ENCODE assay signal across 9 mouse cellular contexts in genomic region chr9:27739287-27739686, GRCm38 (mm10). TPM values are rescaled to one million over a fixed set of nuclear protein-coding genes. Genes with fewer than 3 reads are reported as not detected.
DNase-seq lines count a peak whose midpoint lies in the region; ATAC-seq and TF ChIP-seq lines count a peak whose summit lies in the region.
"Had no signal": no experiment of that assay in that cellular context is flagged by ENCODE, and none has a peak within 500 bp of the region (broad histone marks: within the 10 kb centered on the region; RNA-seq: fewer than 3 reads in every experiment).

No protein-coding gene starts in this region.

- H3K27ac ChIP-seq in layer of hippocampus, adult 2 months: no peak overlapping the region

- DNase-seq in adrenal gland, adult (ENCODE audit: inconsistent age in 2 of 2, low spot score in 1 of 2): peak; percentile 35 to 71
- DNase-seq in adrenal gland, adult 8-10 months: no peak
- no peak for DNase-seq in layer of hippocampus, adult 2 months (ENCODE audit: low spot score in 2 of 2)
- no peak for DNase-seq in layer of hippocampus, adult 8-10 months (ENCODE audit: low spot score in 2 of 2)
- peak; percentile 70 for DNase-seq in ZHBTc4 (ENCODE audit: low read depth, low spot score)
- DNase-seq in gastrocnemius, postnatal 4 days (ENCODE audit: low spot score in 2 of 2): peak; percentile 20 to 37
- peak; percentile 49 for DNase-seq in mesoderm, embryonic 11.5 days (ENCODE audit: low read depth, low spot score)

- ATAC-seq in frontal cortex, adult (ENCODE audit: low TSS enrichment): no peak

- no peak overlapping the region for H3K4me3 ChIP-seq in layer of hippocampus, adult 2 months
- H3K4me3 ChIP-seq: erythroblast, embryonic 14.5 days had no signal

- TF ChIP-seq CTCF in layer of hippocampus, adult 2 months (conservative IDR thresholded peaks at IDR 0.05): peak; percentile 77

RNA-seq across cellular contexts. Expression of gene Opcml, which starts 51.3 kb away (rescaled TPM):
- 1 to 10 TPM in 3 of 4 experiments, under 1 TPM in 1; 0.80 to 2.2 (median 1.8) TPM for total RNA-seq in adrenal gland, adult 8-10 months (2022)
- 100 to 1,000 TPM; 252 to 259 TPM for total RNA-seq in layer of hippocampus, adult 2 months (2021)
- total RNA-seq in layer of hippocampus, adult 8-10 months (2022): 100 to 1,000 TPM; 229 to 268 (median 247) TPM
- total RNA-seq in gastrocnemius, postnatal 4 days (2021): 1 to 10 TPM; 5.1 to 6.0 TPM

Comparison
In these comparisons a context has a peak if more than half of its experiments do, and no peak if none do; other contexts are left out.
1. DNase-seq: peak in adrenal gland, adult (2 of 2), ZHBTc4 (single experiment), gastrocnemius, postnatal 4 days (2 of 2) and mesoderm, embryonic 11.5 days (single experiment); none in adrenal gland, adult 8-10 months (single experiment), layer of hippocampus, adult 2 months (0 of 2) and layer of hippocampus, adult 8-10 months (0 of 2).
2. RNA of gene Opcml, which starts 51.3 kb away (total RNA-seq): 252 to 259 TPM in layer of hippocampus, adult 2 months and 229 to 268 TPM in layer of hippocampus, adult 8-10 months; 5.1 to 6.0 TPM in gastrocnemius, postnatal 4 days and 0.80 to 2.2 TPM in adrenal gland, adult 8-10 months; every median in the first group is over 10 times any median in the second.